Mouse (Mus musculus) splenic B cell, adult 2 months (primary cell): Measurements from ENCODE around the gene Gm20388.

Experiments
- DNase-seq: peaks from one replicate; pipeline ENCODE4 v3.0.0-alpha.2; 2011; ENCODE audit warnings: low read depth, low spot score
- H3K27me3 ChIP-seq: 2 replicates; pipeline ENCODE4 v1.6.1; 2012; ENCODE audit warnings: mild to moderate bottlenecking, low read length, moderate library complexity, mixed read lengths; ENCODE audit not compliant: control insufficient read depth, poor library complexity, insufficient read depth, severe bottlenecking
- H3K36me3 ChIP-seq: 2 replicates; pipeline ENCODE4 v1.6.1; 2012; ENCODE audit warnings: mild to moderate bottlenecking, low read length, moderate library complexity, mixed read lengths; ENCODE audit not compliant: control insufficient read depth, poor library complexity, insufficient read depth, severe bottlenecking

The Gm20388 gene

GRCm38 (mm10) chr8:122679325-122679920 lies 2768.8 kb downstream of the Gm20388 start:
- no peaks in the 10 kb centered on the region for H3K36me3 ChIP-seq
- DNase-seq: no peak
- no peaks in the 10 kb centered on the region for H3K27me3 ChIP-seq

- no peak for DNase-seq
- Histone ChIP-seq H3K36me3 (no peaks in the 10 kb centered on the region), H3K27me3 (no peaks in the 10 kb centered on the region)
These were observed 2769.5 kb downstream of the Gm20388 start for GRCm38 (mm10) chr8:122680171-122680570.

- no peak for DNase-seq
- Histone ChIP-seq H3K36me3 (no peaks in the 10 kb centered on the region; the same call in 1 of the 2 replicates), H3K27me3 (no peaks in the 10 kb centered on the region)
These were observed 2772.2 kb downstream of the Gm20388 start for GRCm38 (mm10) chr8:122682820-122683219.

- DNase-seq: no peak
- Histone ChIP-seq H3K27me3 (no peaks in the 10 kb centered on the region), H3K36me3 (no peaks in the 10 kb centered on the region; the same call in 1 of the 2 replicates)
These were observed 2774.6 kb downstream of the Gm20388 start for GRCm38 (mm10) chr8:122685097-122685861.

- Histone ChIP-seq H3K27me3 (no peaks in the 10 kb centered on the region), H3K36me3 (peaks cover 2% of the 10 kb centered on the region; the same call in 1 of the 2 replicates)
- DNase-seq: no peak
These were observed 2776.2 kb downstream of the Gm20388 start for GRCm38 (mm10) chr8:122686879-122687278.

- H3K27me3 ChIP-seq: no peaks in the 10 kb centered on the region
- DNase-seq: no peak
- peaks cover 4% of the 10 kb centered on the region; the same call in 1 of the 2 replicates for H3K36me3 ChIP-seq
These were observed 2778.7 kb downstream of the Gm20388 start for GRCm38 (mm10) chr8:122689315-122689714.

GRCm38 (mm10) chr8:122691018-122691417 lies 2780.4 kb downstream of the Gm20388 start:
- no peak for DNase-seq
- peaks cover 4% of the 10 kb centered on the region; the same call in 1 of the 2 replicates for H3K36me3 ChIP-seq
- no peaks in the 10 kb centered on the region for H3K27me3 ChIP-seq

- no peak for DNase-seq
- H3K27me3 ChIP-seq: no peaks in the 10 kb centered on the region
- peaks cover 4% of the 10 kb centered on the region; the same call in 1 of the 2 replicates for H3K36me3 ChIP-seq
These were observed 2781.5 kb downstream of the Gm20388 start for GRCm38 (mm10) chr8:122692152-122692551.

GRCm38 (mm10) chr8:122695438-122696042 lies 2784.9 kb downstream of the Gm20388 start:
- DNase-seq: no peak
- no peaks in the 10 kb centered on the region for H3K27me3 ChIP-seq
- peaks cover 4% of the 10 kb centered on the region; the same call in 1 of the 2 replicates for H3K36me3 ChIP-seq

- DNase-seq: peak; percentile 56
These were observed 2786.5 kb downstream of the Gm20388 start for GRCm38 (mm10) chr8:122697181-122697581.

GRCm38 (mm10) chr8:122697586-122697985 lies 2786.9 kb downstream of the Gm20388 start:
- no peaks in the 10 kb centered on the region for H3K27me3 ChIP-seq
- no peak for DNase-seq
- H3K36me3 ChIP-seq: no peaks in the 10 kb centered on the region; the same call in 1 of the 2 replicates

More at GRCm38 (mm10) chr8:122697181-122697581, 2786.5 kb downstream of the Gm20388 start:
- Histone ChIP-seq H3K36me3 (peaks cover 2% of the 10 kb centered on the region; the same call in 1 of the 2 replicates), H3K27me3 (no peaks in the 10 kb centered on the region)

GRCm38 (mm10) chr8:122698254-122698768 lies 2787.7 kb downstream of the Gm20388 start:
- DNase-seq: peak; percentile 47
- no peaks in the 10 kb centered on the region for H3K36me3 ChIP-seq
- H3K27me3 ChIP-seq: no peaks in the 10 kb centered on the region

- DNase-seq: peak; percentile 50
- H3K36me3 ChIP-seq: no peaks in the 10 kb centered on the region
- H3K27me3 ChIP-seq: no peaks in the 10 kb centered on the region
These were observed 2788.4 kb downstream of the Gm20388 start, which contains the start of gene Cbfa2t3 for GRCm38 (mm10) chr8:122699005-122699492. TSS of gene Cbfa2t3 (minus strand) at chr8:122699109.

- Histone ChIP-seq H3K27me3 (no peaks in the 10 kb centered on the region), H3K36me3 (no peaks in the 10 kb centered on the region)
- DNase-seq: peak; percentile 88
These were observed 2790.0 kb downstream of the Gm20388 start for GRCm38 (mm10) chr8:122700628-122701027.
